Comparison of ENCODE assay signal across 8 mouse cellular contexts in genomic region chr9:48353148-48353698, GRCm38 (mm10). TPM values are rescaled to one million over a fixed set of nuclear protein-coding genes. Genes with fewer than 3 reads are reported as not detected.
A peak's percentile ranks its signal among the peaks of the same experiment; 100 is the strongest.
DNase-seq lines count a peak whose midpoint lies in the region; ATAC-seq and TF ChIP-seq lines count a peak whose summit lies in the region.

Gene Nxpe2 (minus strand): TSS chr9:48353454.

- H3K27ac ChIP-seq in layer of hippocampus, adult 2 months, result peak within 1 kb of the TSS; percentile 60; the same call in 1 of the 2 replicates
- peak within 1 kb of the TSS; percentile 72 for H3K27ac ChIP-seq in kidney, embryonic 15.5 days

- H3K27me3 ChIP-seq in kidney, embryonic 15.5 days, result no peaks in the 10 kb centered on the region

- no peaks in the 10 kb centered on the region for H3K36me3 ChIP-seq in kidney, embryonic 15.5 days

- no peak within 1 kb of the TSS for H3K4me3 ChIP-seq in layer of hippocampus, adult 2 months
- H3K4me3 ChIP-seq in kidney, embryonic 15.5 days (replicated peaks), result no peak within 1 kb of the TSS

- ATAC-seq in erythroid progenitor cell, adult 5-6 weeks (replicated peaks; ENCODE audit: low FRiP score, poor library complexity, severe bottlenecking), result no peak
- no peak for ATAC-seq in kidney, embryonic 15.5 days (replicated peaks; ENCODE audit: low FRiP score)

- WGBS in kidney, embryonic 15.5 days, result 38% methylated on average over 2 of the region's 2 CpGs

- 0 out of 2 replicates have a peak, but pooled peaks cover 6% of the 10 kb centered on the region for H3K4me1 ChIP-seq in kidney, embryonic 15.5 days

- no peak for TF ChIP-seq CTCF in layer of hippocampus, adult 2 months (conservative IDR thresholded peaks at IDR 0.05)

- DNase-seq in layer of hippocampus, adult 2 months (ENCODE audit: low spot score in 2 of 2), result no peak
- no peak for DNase-seq in layer of hippocampus, postnatal 36 days
- DNase-seq in lung, postnatal 25 days (ENCODE audit: low spot score), result peak; percentile 11
- no peak for DNase-seq in cerebellum, adult 8-10 months
- no peak for DNase-seq in right cerebral cortex, postnatal 36 days (ENCODE audit: low spot score in 2 of 2)
- no peak for DNase-seq in cerebellum, adult 9-10 months

- no peaks in the 10 kb centered on the region for H3K9me3 ChIP-seq in kidney, embryonic 15.5 days (replicated peaks)

- H3K9ac ChIP-seq in kidney, embryonic 15.5 days, result no peak within 1 kb of the TSS

- H3K4me2 ChIP-seq in kidney, embryonic 15.5 days, result no peak within 1 kb of the TSS

RNA-seq across cellular contexts. Expression of gene Nxpe2, which starts in this region (rescaled TPM):
- under 1 TPM; 0.25 to 0.31 TPM for total RNA-seq in layer of hippocampus, adult 2 months (2021)
- total RNA-seq in layer of hippocampus, postnatal 36 days (2021), result under 1 TPM in 1 of 2 experiments, not detected in 1; 0.12 TPM
- total RNA-seq in erythroid progenitor cell, adult 5-6 weeks (2015; ENCODE audit: low replicate concordance), result 1,032 and 1,053 TPM in 2 replicates
- 859 and 927 TPM in 2 replicates for total RNA-seq in erythroid progenitor cell, adult 5-6 weeks (2017; ENCODE audit: low replicate concordance)
- 2.0 and 2.7 TPM in 2 replicates for polyA plus RNA-seq in kidney, embryonic 15.5 days (2015; fragmentation: Nextera tagmentation; extraction: Ambion mirVana)

Comparison
In these comparisons a context has a peak if more than half of its experiments do, and no peak if none do; other contexts are left out.
1. RNA of gene Nxpe2 (total RNA-seq): 859 to 1,053 TPM in erythroid progenitor cell, adult 5-6 weeks; 0.25 to 0.31 TPM in layer of hippocampus, adult 2 months and 0.12 TPM in layer of hippocampus, postnatal 36 days; every median in the first group is over 100 times any median in the second.